Mouse (Mus musculus): Measurements from ENCODE around the gene Olfr10.

GRCm38 (mm10) chr11:49267970-49268579, 36.5 kb upstream of the Olfr10 start:
- TF ChIP-seq CTCF (IDR thresholded peaks at IDR 0.05; ENCODE audit: control insufficient read depth, insufficient read depth, insufficient replicate concordance, low read depth, low read length) (no peak), POLR2A (IDR thresholded peaks at IDR 0.05; ENCODE audit: control insufficient read depth, low read depth, low read length) (no peak)
